ENCODE assay signal across 9 mouse cellular contexts in genomic region chr1:133451869-133452563, GRCm38 (mm10). TPM values are rescaled to one million over a fixed set of nuclear protein-coding genes. Genes with fewer than 3 reads are reported as not detected.
DNase-seq lines count a peak whose midpoint lies in the region; ATAC-seq and TF ChIP-seq lines count a peak whose summit lies in the region.
"Had no signal": no experiment of that assay in that cellular context is flagged by ENCODE, and none has a peak within 500 bp of the region (broad histone marks: within the 10 kb centered on the region; RNA-seq: fewer than 3 reads in every experiment).

No protein-coding gene starts in this region.

- 0 out of 2 replicates have a peak, but pooled peaks cover 5% of the 10 kb centered on the region for H3K27me3 ChIP-seq in E14TG2a.4 (ENCODE audit: insufficient read depth, low read length)
- H3K27me3 ChIP-seq in heart, embryonic 16.5 days (ENCODE audit: control insufficient read depth, insufficient read depth, low read length) = no peaks in the 10 kb centered on the region

- peaks cover 55% of the 10 kb centered on the region for H3K4me1 ChIP-seq in E14TG2a.4 (replicated peaks; ENCODE audit: low read depth, low read length)
- H3K4me1 ChIP-seq in heart, embryonic 16.5 days (ENCODE audit: control insufficient read depth, insufficient read depth, low read length) = peaks cover 10% of the 10 kb centered on the region

- H3K9ac ChIP-seq in heart, embryonic 16.5 days (ENCODE audit: low read length) = no peak overlapping the region

- H3K4me3 ChIP-seq in E14TG2a.4 (replicated peaks; ENCODE audit: low read length) = peak overlapping the region; percentile 32
- no peak overlapping the region for H3K4me3 ChIP-seq in heart, embryonic 16.5 days (ENCODE audit: low read length)

- 43% methylated on average over 13 of the region's 13 CpGs for WGBS in heart, embryonic 16.5 days

- intact Hi-C loops in left cerebral cortex, postnatal 4 days (cut with DNase I) = no loop called here
- intact Hi-C loops in left cerebral cortex, postnatal 36 days (cut with DNase I) = no loop called here

- ATAC-seq in heart, embryonic 16.5 days (replicated peaks; ENCODE audit: extremely low read depth, insufficient read depth, low FRiP score) = peak; percentile 29; the same call in 1 of the 2 replicates

- H3K27ac ChIP-seq in heart, embryonic 16.5 days (ENCODE audit: low read length) = peak overlapping the region; percentile 52

- no peak for TF ChIP-seq CTCF in E14TG2a.4 (conservative IDR thresholded peaks at IDR 0.05; ENCODE audit: low read length)

- no peaks in the 10 kb centered on the region for H3K9me3 ChIP-seq in E14TG2a.4 (ENCODE audit: low read length)
- no peaks in the 10 kb centered on the region for H3K9me3 ChIP-seq in heart, embryonic 16.5 days (replicated peaks; ENCODE audit: control insufficient read depth, low read length)

- DNase-seq in adrenal gland, adult (ENCODE audit: inconsistent age in 2 of 2, low spot score in 1 of 2) = peak; percentile 20 to 48
- no peak for DNase-seq in adrenal gland, postnatal 14 days
- peak; percentile 60 for DNase-seq in kidney, postnatal 10 days
- DNase-seq in left cerebral cortex, postnatal 4 days = no peak
- no peak for DNase-seq in frontal cortex, postnatal 36 days (ENCODE audit: low spot score in 2 of 2)
- no peak for DNase-seq in left cerebral cortex, postnatal 36 days (ENCODE audit: low spot score in 2 of 2)
- DNase-seq: cerebellum, adult 9-11 months had no signal

- H3K4me2 ChIP-seq in heart, embryonic 16.5 days (ENCODE audit: low read depth, low read length) = no peak overlapping the region

- no peaks in the 10 kb centered on the region for H3K36me3 ChIP-seq in E14TG2a.4 (ENCODE audit: insufficient read depth, low read length)
- no peaks in the 10 kb centered on the region for H3K36me3 ChIP-seq in heart, embryonic 16.5 days (ENCODE audit: control insufficient read depth, insufficient read depth)

RNA-seq across cellular contexts. Expression of gene Sox13, which starts 27.8 kb away (rescaled TPM):
- 19.3 and 20.0 TPM in 2 replicates for total RNA-seq in adrenal gland, postnatal 14 days (2021)
- polyA plus RNA-seq in heart, embryonic 16.5 days (2015; fragmentation: Nextera tagmentation; extraction: Ambion mirVana) = 4.3 and 5.8 TPM in 2 replicates
- 10 to 100 TPM; 10.1 to 12.4 TPM for total RNA-seq in left cerebral cortex, postnatal 4 days (2021)
- 10 to 100 TPM in 1 of 2 experiments, 1 to 10 TPM in 1; 8.3 to 12.0 TPM for total RNA-seq in left cerebral cortex, postnatal 36 days (2021)

Comparison
In these comparisons a context has a peak if more than half of its experiments do, and no peak if none do; other contexts are left out.
1. DNase-seq: peak in adrenal gland, adult (2 of 2) and kidney, postnatal 10 days (single experiment); none in adrenal gland, postnatal 14 days (single experiment), left cerebral cortex, postnatal 4 days (single experiment), frontal cortex, postnatal 36 days (0 of 2) and left cerebral cortex, postnatal 36 days (0 of 2).